Mouse (Mus musculus): Measurements from ENCODE around the gene Lrmp. TPM values are rescaled to one million over a fixed set of nuclear protein-coding genes. Genes with fewer than 3 reads are reported as not detected.
A peak's percentile ranks its signal among the peaks of the same experiment; 100 is the strongest.

The Lrmp gene
- total and polyA plus RNA-seq, 3 experiments = 64.3 to 70.1 TPM; not detected in 1

DNA sequence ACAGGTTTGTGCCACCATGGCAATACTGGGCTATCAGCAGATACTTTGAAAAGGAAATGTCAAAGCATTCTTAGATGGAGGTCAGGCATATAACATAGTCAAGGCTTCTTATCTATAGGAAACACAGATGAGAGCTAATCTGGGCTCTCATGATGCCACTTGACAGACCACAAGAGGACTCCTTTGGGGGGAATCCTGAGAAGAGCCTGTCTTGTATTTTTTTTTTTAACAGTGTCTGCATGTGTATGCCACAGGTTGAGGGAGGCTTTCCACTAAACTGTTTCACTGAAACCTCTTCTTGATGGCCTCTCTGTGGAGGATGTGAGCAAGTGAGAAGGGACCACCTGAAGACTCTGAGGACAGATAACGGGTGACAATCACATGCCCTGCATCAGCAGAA lies 9.2 kb downstream of the Lrmp start:
- Histone ChIP-seq H3K36me3 (ENCODE audit: control insufficient read depth in 1 of 2, insufficient read depth in 2 of 2, low read length in 2 of 2) (peaks cover 0 to 39% of the 10 kb centered on the region in 2 experiments; a peak in 2 of 4 replicates), H3K27me3 (ENCODE audit: control insufficient read depth in 1 of 2, insufficient read depth in 2 of 2, low read length in 2 of 2) (no peaks in the 10 kb centered on the region), H3K4me3 (ENCODE audit: control insufficient read depth in 1 of 2, insufficient read depth in 1 of 2, low read depth in 2 of 2, low read length in 2 of 2) (no peak overlapping the region), H3K4me1 (ENCODE audit: control insufficient read depth in 1 of 2, insufficient read depth in 2 of 2, low read length in 2 of 2) (peaks cover 17 to 31% of the 10 kb centered on the region in 2 experiments), H3K27ac (ENCODE audit: control insufficient read depth, low read depth, low read length) (peak overlapping the region; percentile 66), H3K9ac (ENCODE audit: control insufficient read depth, low read depth, low read length, poor library complexity, severe bottlenecking) (no peak overlapping the region), H3K9me3 (replicated peaks; ENCODE audit: insufficient read depth, low read length) (no peaks in the 10 kb centered on the region), H3K79me2 (ENCODE audit: control insufficient read depth, insufficient read depth, low read length, poor library complexity) (peaks cover 23% of the 10 kb centered on the region)
- TF ChIP-seq TCF12 (IDR thresholded peaks at IDR 0.05; ENCODE audit: low read depth, low read length) = peak; percentile 95
- TF ChIP-seq EP300 (IDR thresholded peaks at IDR 0.05; ENCODE audit: low read depth in 1 of 2, low read length in 2 of 2) = peak; percentile 92 to 93
- no peak for TF ChIP-seq POLR2AphosphoS2 (IDR thresholded peaks at IDR 0.05; ENCODE audit: low read length)
- 0 out of 2 replicates have a peak, but pooled peaks have one; percentile 25 for TF ChIP-seq MYC (IDR thresholded peaks at IDR 0.05; ENCODE audit: low read depth, low read length)
- TF ChIP-seq RCOR1 (IDR thresholded peaks at IDR 0.05; ENCODE audit: low read depth, low read length) = peak; percentile 91
- TF ChIP-seq TAL1 (IDR thresholded peaks at IDR 0.05; ENCODE audit: low read length) = peak; percentile 93
- TF ChIP-seq ZNF384 (IDR thresholded peaks at IDR 0.05; ENCODE audit: low read depth, low read length) = peak; percentile 95
- TF ChIP-seq MEF2A (IDR thresholded peaks at IDR 0.05; ENCODE audit: extremely low read depth, insufficient replicate concordance, low read depth, low read length, poor library complexity, severe bottlenecking) = no peak
- TF ChIP-seq MXI1 (IDR thresholded peaks at IDR 0.05; ENCODE audit: low read depth, low read length) = peak; percentile 48; the same call in 1 of the 2 replicates
- TF ChIP-seq CHD1 (IDR thresholded peaks at IDR 0.05; ENCODE audit: low read depth, low read length) = no peak
- TF ChIP-seq ZKSCAN1 (IDR thresholded peaks at IDR 0.05; ENCODE audit: low read depth, low read length) = no peak
- TF ChIP-seq UBTF (IDR thresholded peaks at IDR 0.05; ENCODE audit: borderline replicate concordance, insufficient read depth, low read depth, low read length) = no peak
- peak; percentile 87 for TF ChIP-seq SIN3A (IDR thresholded peaks at IDR 0.05; ENCODE audit: low read length)
- peak; percentile 96 for TF ChIP-seq GATA1 (IDR thresholded peaks at IDR 0.05; ENCODE audit: low read depth, low read length)
- peak; percentile 96 for TF ChIP-seq ETS1 (IDR thresholded peaks at IDR 0.05; ENCODE audit: low read depth, low read length)
- TF ChIP-seq USF2 (IDR thresholded peaks at IDR 0.05; ENCODE audit: borderline replicate concordance in 1 of 2, insufficient read depth in 1 of 2, low read depth in 1 of 2, low read length in 2 of 2) = no peak
- TF ChIP-seq TBP (IDR thresholded peaks at IDR 0.05; ENCODE audit: low read depth, low read length) = 0 out of 2 replicates have a peak, but pooled peaks have one; percentile 44
- TF ChIP-seq SMC3 (IDR thresholded peaks at IDR 0.05; ENCODE audit: low read depth, low read length) = no peak
- peak; percentile 84 for DNase-seq (ENCODE audit: low read depth, low spot score)

DNA sequence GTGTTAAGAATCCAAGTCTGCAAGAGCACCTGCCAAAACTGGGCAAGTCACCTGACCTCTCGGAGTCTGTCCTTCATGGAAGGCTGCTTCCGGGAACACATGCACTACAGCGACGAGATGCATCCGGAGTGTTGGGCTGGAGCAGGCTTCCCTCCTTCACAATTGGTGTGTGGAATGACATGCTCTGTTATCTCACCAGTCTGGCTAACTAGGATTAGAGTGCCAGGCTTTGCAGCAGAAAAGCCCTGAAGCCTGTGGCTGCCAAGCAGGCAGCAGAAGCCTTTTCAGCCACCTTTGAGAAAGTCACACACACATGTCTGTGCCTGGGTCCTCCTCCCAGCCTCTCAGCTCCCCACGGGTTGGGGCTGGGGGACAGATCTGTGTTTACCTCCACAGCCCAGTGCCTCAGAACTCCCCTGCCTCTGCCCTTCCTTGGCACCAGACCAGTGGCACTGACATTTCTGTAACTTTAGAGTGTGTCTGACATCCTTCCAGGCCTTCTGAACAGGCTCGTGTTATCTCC lies 10.2 kb downstream of the Lrmp start:
- Histone ChIP-seq H3K9ac (ENCODE audit: control insufficient read depth, low read depth, low read length, poor library complexity, severe bottlenecking) (no peak overlapping the region), H3K79me2 (ENCODE audit: control insufficient read depth, insufficient read depth, low read length, poor library complexity) (peaks cover 23% of the 10 kb centered on the region), H3K27me3 (ENCODE audit: control insufficient read depth in 1 of 2, insufficient read depth in 2 of 2, low read length in 2 of 2) (no peaks in the 10 kb centered on the region), H3K27ac (ENCODE audit: control insufficient read depth, low read depth, low read length) (peak overlapping the region; percentile 66; the same call in 1 of the 2 replicates), H3K4me3 (ENCODE audit: control insufficient read depth in 1 of 2, insufficient read depth in 1 of 2, low read depth in 2 of 2, low read length in 2 of 2) (no peak overlapping the region), H3K9me3 (replicated peaks; ENCODE audit: insufficient read depth, low read length) (no peaks in the 10 kb centered on the region), H3K4me1 (ENCODE audit: control insufficient read depth in 1 of 2, insufficient read depth in 2 of 2, low read length in 2 of 2) (peaks cover 17 to 28% of the 10 kb centered on the region in 2 experiments), H3K36me3 (ENCODE audit: control insufficient read depth in 1 of 2, insufficient read depth in 2 of 2, low read length in 2 of 2) (peaks cover 0 to 36% of the 10 kb centered on the region in 2 experiments; a peak in 2 of 4 replicates)
- DNase-seq (ENCODE audit: low read depth, low spot score) = peak; percentile 35
- TF ChIP-seq SIN3A (IDR thresholded peaks at IDR 0.05; ENCODE audit: low read length) (no peak), JUND (IDR thresholded peaks at IDR 0.05; ENCODE audit: low read depth, low read length) (no peak), CHD2 (IDR thresholded peaks at IDR 0.05; ENCODE audit: low read length) (no peak), RAD21 (IDR thresholded peaks at IDR 0.05; ENCODE audit: low read depth, low read length) (no peak), POLR2AphosphoS2 (IDR thresholded peaks at IDR 0.05; ENCODE audit: low read length) (no peak), USF1 (IDR thresholded peaks at IDR 0.05; ENCODE audit: low read depth, low read length) (no peak), MAZ (IDR thresholded peaks at IDR 0.05; ENCODE audit: low read depth, low read length) (no peak), ZKSCAN1 (IDR thresholded peaks at IDR 0.05; ENCODE audit: low read depth, low read length) (no peak), HCFC1 (IDR thresholded peaks at IDR 0.05; ENCODE audit: low read depth, low read length) (no peak), SMC3 (IDR thresholded peaks at IDR 0.05; ENCODE audit: low read depth, low read length) (no peak), TCF12 (IDR thresholded peaks at IDR 0.05; ENCODE audit: low read depth, low read length) (no peak), USF2 (IDR thresholded peaks at IDR 0.05; ENCODE audit: borderline replicate concordance in 1 of 2, insufficient read depth in 1 of 2, low read depth in 1 of 2, low read length in 2 of 2) (no peak), TAL1 (IDR thresholded peaks at IDR 0.05; ENCODE audit: low read length) (no peak)

Measured in MEL (cell line).